Mouse (Mus musculus): ENCODE measurements around the gene Gsta3. TPM values are rescaled to one million over a fixed set of nuclear protein-coding genes. Genes with fewer than 3 reads are reported as not detected.
A peak's percentile ranks its signal among the peaks of the same experiment; 100 is the strongest.
"Not testable (repeated sequence)": the region's sequence is repeated elsewhere in the genome, so short reads cannot be mapped to it uniquely, and the experiment has no call there.

The Gsta3 gene
- polyA plus RNA-seq (2014; fragmentation: Nextera tagmentation; extraction: Ambion mirVana) = 0.75 TPM in 1 of 2 replicates, not detected in the other

- no peak within 1 kb of the TSS for H3K4me2 ChIP-seq (ENCODE audit: low read depth, low read length)
- no peaks in the 10 kb centered on the region for H3K36me3 ChIP-seq (replicated peaks; ENCODE audit: control insufficient read depth, insufficient read depth, low read depth, low read length)
- H3K4me3 ChIP-seq (ENCODE audit: low read depth, low read length) = no peak within 1 kb of the TSS
- DNase-seq (ENCODE audit: low spot score) (peak; percentile 16), ATAC-seq (replicated peaks; ENCODE audit: insufficient number of reproducible peaks, low FRiP score, low TSS enrichment, low read depth) (no peak)
- no peaks in the 10 kb centered on the region for H3K4me1 ChIP-seq (ENCODE audit: control insufficient read depth, insufficient read depth, low read length)
- no peak within 1 kb of the TSS for H3K9ac ChIP-seq (replicated peaks; ENCODE audit: low read length)
- no peaks in the 10 kb centered on the region for H3K27me3 ChIP-seq (ENCODE audit: control insufficient read depth, insufficient read depth, low read length)
- H3K27ac ChIP-seq (replicated peaks; ENCODE audit: low read depth, low read length) = no peak within 1 kb of the TSS
- WGBS = 93% methylated on average over 8 of the region's 8 CpGs
- no peaks in the 10 kb centered on the region for H3K9me3 ChIP-seq (replicated peaks; ENCODE audit: control insufficient read depth, low read length)
Observed at GRCm38 (mm10) chr1:21239911-21240898, at the start of gene Gsta3. Gene Gsta3 (plus strand): TSS chr1:21240589.

GRCm38 (mm10) chr1:21206241-21206640, 34.1 kb upstream of the Gsta3 start:
- DNase-seq (ENCODE audit: low spot score) = no peak
- Histone ChIP-seq H3K4me2 (ENCODE audit: low read depth, low read length) (no peak overlapping the region), H3K9ac (replicated peaks; ENCODE audit: low read length) (no peak overlapping the region), H3K27ac (replicated peaks; ENCODE audit: low read depth, low read length) (no peak overlapping the region), H3K27me3 (ENCODE audit: control insufficient read depth, insufficient read depth, low read length) (no peaks in the 10 kb centered on the region), H3K4me3 (ENCODE audit: low read depth, low read length) (no peak overlapping the region), H3K4me1 (ENCODE audit: control insufficient read depth, insufficient read depth, low read length) (no peaks in the 10 kb centered on the region), H3K9me3 (replicated peaks; ENCODE audit: control insufficient read depth, low read length) (no peaks in the 10 kb centered on the region), H3K36me3 (replicated peaks; ENCODE audit: control insufficient read depth, insufficient read depth, low read depth, low read length) (no peaks in the 10 kb centered on the region)
- no peak for ATAC-seq (replicated peaks; ENCODE audit: insufficient number of reproducible peaks, low FRiP score, low TSS enrichment, low read depth)
- 90% methylated on average over 1 of the region's 1 CpGs for WGBS

DNA sequence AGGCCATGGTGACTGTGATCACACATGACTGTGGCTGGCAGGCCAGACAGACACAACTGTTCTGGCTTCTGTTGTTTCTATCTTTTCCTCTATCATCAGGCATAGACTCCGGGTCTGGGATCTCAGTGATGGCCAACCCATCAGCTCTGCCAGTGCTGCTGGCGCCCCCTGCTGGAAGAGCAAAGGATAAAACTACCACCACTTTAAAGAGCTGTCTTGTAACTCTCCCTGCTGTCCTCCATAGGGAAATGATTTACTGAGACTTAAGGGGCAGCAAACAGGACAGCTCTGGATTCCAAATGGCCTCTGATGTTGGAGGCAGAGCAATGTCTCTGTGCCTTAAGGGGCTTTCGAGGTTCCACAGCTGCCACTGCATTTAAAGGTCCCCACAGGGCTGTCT, 26.9 kb upstream of the Gsta3 start:
- ATAC-seq (replicated peaks; ENCODE audit: insufficient number of reproducible peaks, low FRiP score, low TSS enrichment, low read depth); H3K4me1 ChIP-seq (ENCODE audit: control insufficient read depth, insufficient read depth, low read length); H3K4me2 ChIP-seq (ENCODE audit: low read depth, low read length); DNase-seq (ENCODE audit: low spot score); H3K9me3 ChIP-seq (replicated peaks; ENCODE audit: control insufficient read depth, low read length); H3K27ac ChIP-seq (replicated peaks; ENCODE audit: low read depth, low read length); H3K27me3 ChIP-seq (ENCODE audit: control insufficient read depth, insufficient read depth, low read length); H3K36me3 ChIP-seq (replicated peaks; ENCODE audit: control insufficient read depth, insufficient read depth, low read depth, low read length); H3K9ac ChIP-seq (replicated peaks; ENCODE audit: low read length); H3K4me3 ChIP-seq (ENCODE audit: low read depth, low read length): not testable (repeated sequence)
- WGBS = 39% methylated on average over 2 of the region's 3 CpGs

DNA sequence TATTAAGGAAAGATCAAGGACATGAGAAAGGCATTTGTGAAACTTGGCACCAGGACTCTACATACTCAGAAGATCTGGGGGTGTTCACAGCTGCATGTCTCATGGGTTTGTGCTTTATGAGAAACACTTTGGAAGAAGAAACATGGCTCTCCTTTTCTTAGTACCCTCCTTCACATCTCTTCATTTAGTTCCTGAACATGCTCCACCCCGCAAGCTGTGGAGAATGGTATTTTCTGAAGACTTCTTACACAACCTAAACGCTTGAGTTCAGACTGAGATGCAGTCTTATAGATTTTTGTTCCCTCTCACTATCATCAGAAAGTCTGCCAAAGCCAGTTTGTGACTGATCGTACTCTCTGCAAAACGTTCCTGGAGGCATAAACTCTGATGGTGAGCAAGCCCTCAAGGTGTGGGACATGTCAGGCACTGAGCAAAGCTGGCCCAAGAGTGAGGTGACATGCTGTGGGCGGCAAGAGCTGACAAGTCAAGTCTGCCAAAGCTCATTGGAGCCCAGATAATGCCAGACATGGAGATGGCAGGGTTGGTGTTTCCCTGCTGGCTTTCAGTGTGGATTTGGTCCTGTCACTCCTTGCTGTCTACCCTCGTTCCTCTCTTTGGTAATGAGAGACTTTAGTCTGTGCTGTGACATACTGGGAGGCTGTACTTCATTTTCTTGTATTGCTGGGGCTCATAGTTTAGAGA, 26.2 kb upstream of the Gsta3 start:
- H3K9me3 ChIP-seq (replicated peaks; ENCODE audit: control insufficient read depth, low read length); ATAC-seq (replicated peaks; ENCODE audit: insufficient number of reproducible peaks, low FRiP score, low TSS enrichment, low read depth); H3K4me3 ChIP-seq (ENCODE audit: low read depth, low read length); H3K27me3 ChIP-seq (ENCODE audit: control insufficient read depth, insufficient read depth, low read length); H3K27ac ChIP-seq (replicated peaks; ENCODE audit: low read depth, low read length); H3K9ac ChIP-seq (replicated peaks; ENCODE audit: low read length); H3K4me2 ChIP-seq (ENCODE audit: low read depth, low read length); H3K4me1 ChIP-seq (ENCODE audit: control insufficient read depth, insufficient read depth, low read length); DNase-seq (ENCODE audit: low spot score); H3K36me3 ChIP-seq (replicated peaks; ENCODE audit: control insufficient read depth, insufficient read depth, low read depth, low read length): not testable (repeated sequence)
- 80% methylated on average over 6 of the region's 6 CpGs for WGBS

- WGBS = under 1% methylated on average over 17 of the region's 17 CpGs
- H3K27ac ChIP-seq (replicated peaks; ENCODE audit: low read depth, low read length) = no peak within 1 kb of the TSS
Observed at GRCm38 (mm10) chr1:21218489-21218919, 21.9 kb upstream of the Gsta3 start, which contains the start of gene Tmem14a. Gene Tmem14a (plus strand): TSS chr1:21218575.

GRCm38 (mm10) chr1:21227756-21228395, 12.5 kb upstream of the Gsta3 start:
- 88% methylated on average over 6 of the region's 6 CpGs for WGBS
- DNase-seq (ENCODE audit: low spot score) = no peak
- H3K4me2 ChIP-seq (ENCODE audit: low read depth, low read length) = no peak overlapping the region
- H3K27ac ChIP-seq (replicated peaks; ENCODE audit: low read depth, low read length) = no peak overlapping the region
- H3K36me3 ChIP-seq (replicated peaks; ENCODE audit: control insufficient read depth, insufficient read depth, low read depth, low read length) = no peaks in the 10 kb centered on the region
- H3K4me3 ChIP-seq (ENCODE audit: low read depth, low read length) = no peak overlapping the region
- ATAC-seq (replicated peaks; ENCODE audit: insufficient number of reproducible peaks, low FRiP score, low TSS enrichment, low read depth) = no peak
- H3K9me3 ChIP-seq (replicated peaks; ENCODE audit: control insufficient read depth, low read length) = no peaks in the 10 kb centered on the region
- no peaks in the 10 kb centered on the region for H3K4me1 ChIP-seq (ENCODE audit: control insufficient read depth, insufficient read depth, low read length)
- no peak overlapping the region for H3K9ac ChIP-seq (replicated peaks; ENCODE audit: low read length)
- no peaks in the 10 kb centered on the region for H3K27me3 ChIP-seq (ENCODE audit: control insufficient read depth, insufficient read depth, low read length)

More at GRCm38 (mm10) chr1:21218489-21218919, 21.9 kb upstream of the Gsta3 start, which contains the start of gene Tmem14a:
- no peaks in the 10 kb centered on the region for H3K9me3 ChIP-seq (replicated peaks; ENCODE audit: control insufficient read depth, low read length)
- ATAC-seq (replicated peaks; ENCODE audit: insufficient number of reproducible peaks, low FRiP score, low TSS enrichment, low read depth) = peak; percentile 88
- no peaks in the 10 kb centered on the region for H3K27me3 ChIP-seq (ENCODE audit: control insufficient read depth, insufficient read depth, low read length)
- peak; percentile 85 for DNase-seq (ENCODE audit: low spot score)
- H3K36me3 ChIP-seq (replicated peaks; ENCODE audit: control insufficient read depth, insufficient read depth, low read depth, low read length) = no peaks in the 10 kb centered on the region
- H3K9ac ChIP-seq (replicated peaks; ENCODE audit: low read length) = peak within 1 kb of the TSS; percentile 81
- peak within 1 kb of the TSS; percentile 45 for H3K4me3 ChIP-seq (ENCODE audit: low read depth, low read length)
- no peaks in the 10 kb centered on the region for H3K4me1 ChIP-seq (ENCODE audit: control insufficient read depth, insufficient read depth, low read length)
- H3K4me2 ChIP-seq (ENCODE audit: low read depth, low read length) = peak within 1 kb of the TSS; percentile 55

DNA sequence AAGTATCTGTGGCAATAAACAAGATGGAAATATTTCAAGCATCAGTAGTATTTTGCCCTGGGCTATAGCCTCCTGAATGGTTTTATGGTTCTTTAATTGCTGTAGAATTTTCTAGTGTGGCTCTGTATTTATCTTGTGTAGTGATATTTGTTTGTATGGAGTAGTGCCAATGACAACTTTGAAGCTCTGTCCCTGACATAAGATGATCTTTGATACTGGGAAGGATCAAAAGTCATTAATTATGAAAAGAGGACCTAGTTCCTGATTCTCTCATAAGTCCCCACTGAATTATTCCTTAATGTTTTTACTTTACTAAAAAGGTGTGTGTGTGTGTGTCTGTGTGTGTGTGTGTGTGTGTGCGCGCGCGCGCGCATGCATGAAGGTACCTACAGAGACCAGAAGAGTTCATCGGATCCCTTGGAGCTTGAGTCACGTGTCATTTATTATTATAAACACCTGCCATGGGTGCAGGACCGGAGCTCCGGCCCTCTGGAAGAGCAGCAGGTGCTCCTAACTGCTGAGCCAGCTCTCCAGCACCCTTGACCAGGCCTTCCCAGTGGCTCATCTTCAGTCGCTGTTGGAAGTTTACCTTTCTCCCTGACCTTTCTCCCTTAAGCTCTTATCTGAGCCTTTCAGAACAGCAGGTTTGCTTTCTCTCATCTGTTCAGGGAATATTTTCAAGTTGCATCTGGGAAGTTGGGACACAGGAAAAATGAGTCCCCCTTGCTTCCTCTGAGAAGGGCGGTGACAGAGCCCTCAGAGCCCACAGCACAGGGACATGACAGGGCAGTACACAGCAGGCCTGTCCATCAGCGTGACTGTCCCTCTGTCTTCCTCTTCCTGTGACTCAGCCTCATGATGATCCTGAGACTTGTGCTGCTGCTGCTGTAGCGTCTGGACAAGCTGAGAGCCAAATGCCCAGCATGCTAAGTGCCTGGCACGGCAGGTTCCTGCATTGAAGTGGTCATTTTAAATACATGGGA, 11.4 kb upstream of the Gsta3 start:
- ATAC-seq (replicated peaks; ENCODE audit: insufficient number of reproducible peaks, low FRiP score, low TSS enrichment, low read depth); H3K4me2 ChIP-seq (ENCODE audit: low read depth, low read length); H3K27ac ChIP-seq (replicated peaks; ENCODE audit: low read depth, low read length); H3K27me3 ChIP-seq (ENCODE audit: control insufficient read depth, insufficient read depth, low read length); H3K9ac ChIP-seq (replicated peaks; ENCODE audit: low read length); H3K9me3 ChIP-seq (replicated peaks; ENCODE audit: control insufficient read depth, low read length); H3K4me1 ChIP-seq (ENCODE audit: control insufficient read depth, insufficient read depth, low read length); H3K4me3 ChIP-seq (ENCODE audit: low read depth, low read length); H3K36me3 ChIP-seq (replicated peaks; ENCODE audit: control insufficient read depth, insufficient read depth, low read depth, low read length); DNase-seq (ENCODE audit: low spot score): not testable (repeated sequence)
- WGBS = 85% methylated on average over 15 of the region's 15 CpGs

All from embryonic facial prominence, embryonic 11.5 days (tissue).